Mouse (Mus musculus) MN1 (cell line): ENCODE results near the gene Disp2.

Experiments used
- DNase-seq: peaks from one replicate; pipeline ENCODE4 v3.0.0-alpha.2; 2016; ENCODE audit warnings: low spot score

Gene Disp2

GRCm38 (mm10) chr2:118844427-118844826, 64.9 kb downstream of the Disp2 start:
- DNase-seq = no peak

- DNase-seq = no peak
Measured at GRCm38 (mm10) chr2:118846246-118846645, 66.7 kb downstream of the Disp2 start.

- no peak for DNase-seq
Measured at GRCm38 (mm10) chr2:118851756-118852155, 72.2 kb downstream of the Disp2 start.
